Mouse (Mus musculus): ENCODE results near the gene Dnaaf5.

The Dnaaf5 gene

GRCm38 (mm10) chr5:139227645-139228044 lies 77.6 kb downstream of the Dnaaf5 start:
- in situ Hi-C loops (cut with MboI, MseI) = no loop called here

GRCm38 (mm10) chr5:139228318-139228717 lies 78.3 kb downstream of the Dnaaf5 start:
- in situ Hi-C loops (cut with MboI, MseI) = no loop called here

- in situ Hi-C loops (cut with MboI, MseI) = no loop called here
Measured at GRCm38 (mm10) chr5:139229716-139230115, 79.7 kb downstream of the Dnaaf5 start.

GRCm38 (mm10) chr5:139232083-139232482 lies 82.1 kb downstream of the Dnaaf5 start:
- in situ Hi-C loops (cut with MboI, MseI) = no loop called here

- in situ Hi-C loops (cut with MboI, MseI) = no loop called here
Measured at GRCm38 (mm10) chr5:139234423-139234822, 84.4 kb downstream of the Dnaaf5 start.
